Mouse (Mus musculus): ENCODE data around the gene Tc2n. TPM values are rescaled to one million over a fixed set of nuclear protein-coding genes. Genes with fewer than 3 reads are reported as not detected.
"Not testable (repeated sequence)": the region's sequence is repeated elsewhere in the genome, so short reads cannot be mapped to it uniquely, and the experiment has no call there.

The Tc2n gene
- polyA plus RNA-seq, 1 experiment from 2014 or later = 0.14 TPM

DNA sequence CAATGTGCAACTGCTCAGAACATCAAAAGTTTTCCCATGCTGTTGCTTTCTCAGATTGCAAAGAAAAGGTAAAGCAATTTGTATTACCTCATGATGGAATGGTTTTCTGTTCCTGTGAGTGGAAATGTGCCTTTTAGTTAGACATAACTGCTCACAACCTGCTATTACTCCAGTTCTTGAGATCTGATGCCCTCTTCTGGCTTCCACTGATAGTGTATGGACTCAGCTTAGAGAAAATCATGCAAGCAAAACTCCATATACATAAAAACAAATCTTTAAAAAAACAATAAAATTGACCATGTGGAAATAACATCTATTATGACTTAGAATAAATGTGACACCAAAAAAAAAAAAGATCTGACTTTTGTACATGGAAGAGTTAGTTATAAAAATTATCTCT is 111.7 kb downstream of the Tc2n start:
- not testable (repeated sequence) for H3K27me3 ChIP-seq (ENCODE audit: control insufficient read depth, insufficient read depth, low read depth, low read length); H3K9me3 ChIP-seq (replicated peaks; ENCODE audit: control insufficient read depth, low read length); H3K4me3 ChIP-seq (ENCODE audit: low read depth, low read length); H3K4me2 ChIP-seq (ENCODE audit: low read depth, low read length); H3K4me1 ChIP-seq (ENCODE audit: control insufficient read depth, low read depth, low read length); H3K36me3 ChIP-seq (ENCODE audit: control insufficient read depth, insufficient read depth); H3K27ac ChIP-seq (ENCODE audit: low read length); H3K9ac ChIP-seq (ENCODE audit: low read depth, low read length); ATAC-seq (ENCODE audit: low read depth)

Other genes starting within 250 kb of the Tc2n start
- gene Fbln5, start 100.5 kb upstream of the Tc2n start, polyA plus RNA-seq (2015; fragmentation: Nextera tagmentation; extraction: Ambion mirVana) = 6.8 and 7.6 TPM in 2 replicates
- gene Trip11, start 194.7 kb upstream of the Tc2n start, polyA plus RNA-seq (2015; fragmentation: Nextera tagmentation; extraction: Ambion mirVana) = 7.2 and 7.9 TPM in 2 replicates
- gene Atxn3, start 239.7 kb upstream of the Tc2n start, polyA plus RNA-seq (2015; fragmentation: Nextera tagmentation; extraction: Ambion mirVana) = 8.6 and 9.5 TPM in 2 replicates

Data from liver, embryonic 16.5 days (tissue).